Mouse (Mus musculus): Measurements from ENCODE around the gene Fcgr4. TPM values are rescaled to one million over a fixed set of nuclear protein-coding genes. Genes with fewer than 3 reads are reported as not detected.
A peak's percentile ranks its signal among the peaks of the same experiment; 100 is the strongest.

The Fcgr4 gene
- total RNA-seq, 2 experiments from 2014 or later = not detected

GRCm38 (mm10) chr1:171019311-171019950 lies 711 bp downstream of the Fcgr4 start:
- no peak for DNase-seq (ENCODE audit: low spot score in 2 of 2)
- H3K27ac ChIP-seq = no peak overlapping the region
- H3K4me3 ChIP-seq = no peak overlapping the region
- TF ChIP-seq CTCF (conservative IDR thresholded peaks at IDR 0.05) = no peak

- no peak overlapping the region for H3K27ac ChIP-seq
- no peak for DNase-seq (ENCODE audit: low spot score in 2 of 2)
- TF ChIP-seq CTCF (conservative IDR thresholded peaks at IDR 0.05) = no peak
- H3K4me3 ChIP-seq = no peak overlapping the region
Measured at GRCm38 (mm10) chr1:171031752-171032151, 13.0 kb downstream of the Fcgr4 start.

- DNase-seq (ENCODE audit: low spot score in 2 of 2) = no peak
- H3K4me3 ChIP-seq = peak overlapping the region; percentile 68
- no peak overlapping the region for H3K27ac ChIP-seq
- TF ChIP-seq CTCF (conservative IDR thresholded peaks at IDR 0.05) = no peak
Measured at GRCm38 (mm10) chr1:171032691-171033090, 14.0 kb downstream of the Fcgr4 start.

DNA sequence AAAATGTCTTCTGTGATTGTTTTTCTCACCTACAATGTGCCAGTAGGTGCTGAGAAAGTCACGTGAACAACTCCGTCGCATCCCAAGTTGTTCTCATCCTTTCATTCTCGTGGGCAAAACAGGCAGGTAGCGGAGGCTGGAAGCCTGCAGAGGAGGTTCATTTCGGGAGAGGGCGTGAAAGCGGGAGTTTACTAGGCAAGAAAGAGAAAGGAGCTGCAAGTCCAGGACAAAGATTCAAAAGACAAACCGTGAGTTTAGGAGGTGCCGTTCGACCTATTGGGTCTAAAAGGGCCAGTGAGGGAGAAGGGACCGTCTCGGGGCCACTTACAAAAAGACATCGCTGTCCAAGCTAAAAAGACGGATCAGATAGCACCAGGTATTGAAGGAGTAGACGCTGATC lies 14.5 kb downstream of the Fcgr4 start:
- Histone ChIP-seq H3K27ac (no peak overlapping the region), H3K4me3 (peak overlapping the region; percentile 68)
- no peak for DNase-seq (ENCODE audit: low spot score in 2 of 2)
- no peak for TF ChIP-seq CTCF (conservative IDR thresholded peaks at IDR 0.05)

GRCm38 (mm10) chr1:171033756-171034155 lies 15.0 kb downstream of the Fcgr4 start:
- Histone ChIP-seq H3K27ac (0 out of 2 replicates have a peak overlapping the region, but pooled peaks have one; percentile 19), H3K4me3 (peak overlapping the region; percentile 68)
- TF ChIP-seq CTCF (conservative IDR thresholded peaks at IDR 0.05) = no peak
- DNase-seq (ENCODE audit: low spot score in 2 of 2) = peak; percentile 89 to 91

GRCm38 (mm10) chr1:171034201-171034600 lies 15.5 kb downstream of the Fcgr4 start:
- peak in 1 of 2 experiments; percentile 20 for DNase-seq (ENCODE audit: low spot score in 2 of 2)
- Histone ChIP-seq H3K4me3 (peak overlapping the region; percentile 68), H3K27ac (0 out of 2 replicates have a peak overlapping the region, but pooled peaks have one; percentile 19)
- no peak for TF ChIP-seq CTCF (conservative IDR thresholded peaks at IDR 0.05)

GRCm38 (mm10) chr1:171035611-171036010 lies 16.9 kb downstream of the Fcgr4 start:
- TF ChIP-seq CTCF (conservative IDR thresholded peaks at IDR 0.05) = no peak
- no peak for DNase-seq (ENCODE audit: low spot score in 2 of 2)
- Histone ChIP-seq H3K4me3 (0 out of 2 replicates have a peak overlapping the region, but pooled peaks have one; percentile 8), H3K27ac (no peak overlapping the region)

DNA sequence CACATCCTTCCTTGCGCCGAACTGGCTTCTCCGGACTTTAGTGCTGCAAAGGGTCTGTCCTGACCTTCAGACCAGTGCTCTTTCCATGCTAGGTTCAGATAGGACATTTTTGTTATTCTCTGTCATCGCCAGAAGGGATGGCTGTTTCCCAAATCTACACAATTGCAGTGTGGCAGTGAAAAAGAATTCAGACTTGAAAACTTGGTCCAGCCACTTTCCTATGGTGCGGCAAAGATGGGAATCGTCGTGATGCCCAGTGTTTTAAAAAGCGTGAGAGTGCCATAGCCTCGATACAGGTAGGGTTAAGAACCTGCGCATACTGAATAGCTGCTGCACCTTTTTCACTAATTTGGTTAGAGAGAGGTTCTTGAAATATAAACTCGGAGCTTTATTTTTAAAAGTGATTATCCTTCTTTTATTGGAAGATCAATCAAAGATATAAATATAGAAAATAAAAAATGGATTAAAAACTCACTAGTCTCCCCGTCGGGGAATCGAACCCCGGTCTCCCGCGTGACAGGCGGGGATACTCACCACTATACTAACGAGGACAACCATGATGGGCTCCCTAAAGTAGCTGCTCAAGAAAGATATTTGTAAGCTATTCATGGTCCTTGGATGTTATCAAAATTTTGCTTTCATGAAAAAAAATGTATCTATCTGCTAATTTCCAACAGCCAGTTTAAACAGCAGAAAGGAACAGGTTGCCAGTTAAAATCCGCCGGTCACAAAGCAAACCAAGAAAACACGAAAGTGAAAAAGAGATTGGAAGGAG lies 18.0 kb downstream of the Fcgr4 start:
- TF ChIP-seq CTCF (conservative IDR thresholded peaks at IDR 0.05) = no peak
- H3K27ac ChIP-seq = peak overlapping the region; percentile 95; the same call in 1 of the 2 replicates
- peak; percentile 81 to 87 for DNase-seq (ENCODE audit: low spot score in 2 of 2)
- peak overlapping the region; percentile 99 for H3K4me3 ChIP-seq

DNA sequence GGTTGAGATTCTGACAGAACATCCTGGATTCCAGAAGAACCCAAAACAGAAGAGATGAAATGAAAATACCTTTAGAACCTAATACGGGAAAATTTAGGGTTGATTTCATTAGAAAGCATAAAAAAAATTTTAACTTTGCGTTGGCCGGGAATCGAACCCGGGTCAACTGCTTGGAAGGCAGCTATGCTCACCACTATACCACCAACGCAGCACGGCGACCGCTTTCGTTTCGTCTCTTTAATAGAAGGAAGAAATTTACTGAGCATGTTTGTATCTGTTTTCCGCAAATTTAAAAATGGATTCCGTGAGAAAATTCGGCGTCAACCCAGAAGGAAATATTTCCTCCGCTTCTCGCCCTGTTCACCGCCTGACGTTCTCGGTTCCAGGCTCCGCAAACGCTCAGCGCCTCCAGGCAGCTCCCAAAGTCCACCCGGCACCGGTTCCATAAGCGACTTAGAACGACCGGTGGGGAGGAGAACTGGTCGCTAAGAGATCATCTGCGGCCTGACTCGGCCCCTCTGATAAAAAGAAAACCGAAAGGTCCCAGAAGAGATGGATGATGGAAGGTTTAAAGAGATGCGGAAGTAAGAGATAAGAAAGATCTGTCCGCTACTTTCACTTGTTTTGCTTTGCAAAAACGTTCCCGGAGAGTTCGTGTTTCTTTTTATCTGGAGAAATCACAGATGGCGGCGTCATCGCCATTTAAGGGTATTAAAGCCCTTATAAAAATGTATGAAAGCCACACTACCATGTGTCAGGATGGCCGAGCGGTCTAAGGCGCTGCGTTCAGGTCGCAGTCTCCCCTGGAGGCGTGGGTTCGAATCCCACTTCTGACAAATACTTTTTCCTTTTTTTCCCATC lies 19.4 kb downstream of the Fcgr4 start:
- no peak for TF ChIP-seq CTCF (conservative IDR thresholded peaks at IDR 0.05)
- Histone ChIP-seq H3K27ac (peak overlapping the region; percentile 95), H3K4me3 (peak overlapping the region; percentile 99)
- peak; percentile 76 to 87 for DNase-seq (ENCODE audit: low spot score in 2 of 2)

- Histone ChIP-seq H3K27ac (no peak overlapping the region), H3K4me3 (no peak overlapping the region)
- TF ChIP-seq CTCF (conservative IDR thresholded peaks at IDR 0.05) = no peak
- DNase-seq (ENCODE audit: low spot score in 2 of 2) = no peak
Measured at GRCm38 (mm10) chr1:171039135-171039534, 20.4 kb downstream of the Fcgr4 start.

DNA sequence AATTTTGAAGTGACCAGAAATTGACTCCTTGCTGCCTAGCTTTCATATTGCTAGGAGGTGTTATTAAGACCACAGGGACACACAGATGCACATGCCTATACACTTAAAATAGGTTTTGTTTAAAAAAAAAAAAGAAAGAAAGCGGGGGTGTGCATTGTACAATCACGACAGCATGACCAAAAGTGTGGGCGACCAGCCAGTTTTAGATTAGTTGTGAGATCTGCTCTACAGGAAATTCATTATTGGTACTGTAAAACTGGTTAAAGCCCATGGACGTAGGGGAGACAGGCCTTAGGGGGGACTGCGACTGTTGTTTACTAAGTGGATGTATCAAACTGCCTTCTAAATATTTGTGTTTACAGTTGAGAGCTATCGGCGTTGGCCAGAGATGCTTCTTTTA lies 21.2 kb downstream of the Fcgr4 start:
- H3K27ac ChIP-seq = no peak overlapping the region
- no peak overlapping the region for H3K4me3 ChIP-seq
- no peak for DNase-seq (ENCODE audit: low spot score in 2 of 2)
- no peak for TF ChIP-seq CTCF (conservative IDR thresholded peaks at IDR 0.05)

DNA sequence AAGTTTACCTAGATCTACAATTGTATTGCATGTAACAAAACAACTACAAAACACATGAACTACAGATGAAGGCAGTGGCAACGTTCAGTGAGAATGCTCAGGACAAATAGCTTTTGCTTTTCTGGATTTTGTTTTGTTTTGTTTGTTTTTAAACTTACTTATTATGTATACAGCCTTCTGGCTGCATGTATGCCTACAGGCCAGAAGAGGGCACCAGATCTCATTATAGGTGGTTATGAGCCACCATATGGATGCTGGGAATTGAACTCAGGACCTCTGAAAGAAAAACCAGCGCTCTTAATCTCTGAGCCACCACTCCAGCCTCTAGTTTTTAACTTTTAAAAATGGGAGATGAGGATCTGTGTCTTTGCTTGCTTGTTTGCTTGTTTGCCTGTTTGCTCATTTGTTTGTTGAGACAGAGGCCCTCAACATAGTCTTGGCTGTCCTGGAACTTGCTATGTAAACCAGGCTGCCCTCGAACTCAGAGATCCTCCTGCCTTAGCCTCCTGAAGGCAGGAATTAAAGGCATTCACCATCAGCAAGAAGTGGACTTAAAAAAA lies 25.0 kb downstream of the Fcgr4 start:
- TF ChIP-seq CTCF (conservative IDR thresholded peaks at IDR 0.05) = peak; percentile 66
- Histone ChIP-seq H3K4me3 (peak overlapping the region; percentile 72), H3K27ac (peak overlapping the region; percentile 79)
- DNase-seq (ENCODE audit: low spot score in 2 of 2) = no peak
